Mouse (Mus musculus) brain, embryonic 14.5 days (tissue): ENCODE results near the gene Ncam1.

ENCODE experiments used
- CTCF ChIP-seq: fragments of 200-500 bp; IDR thresholded peaks from 2 replicates; pipeline ENCODE4 v1.5.1; 2012; ENCODE audit warnings: inconsistent platforms, mild to moderate bottlenecking, moderate library complexity, borderline replicate concordance; ENCODE audit not compliant: insufficient read depth, insufficient read length; ENCODE audit errors: extremely low read depth
- POLR2A ChIP-seq: fragments of 200-500 bp; IDR thresholded peaks from 2 replicates; pipeline ENCODE4 v1.6.1; 2012; ENCODE audit warnings: mild to moderate bottlenecking, inconsistent platforms, borderline replicate concordance; ENCODE audit not compliant: poor library complexity, insufficient read depth, insufficient read length, severe bottlenecking; ENCODE audit errors: extremely low read depth

- no peak for TF ChIP-seq CTCF
- no peak for TF ChIP-seq POLR2A
Observed at GRCm38 (mm10) chr9:49570033-49570660, 228.6 kb downstream of the Ncam1 start.
